Mouse (Mus musculus) thymus, adult 2 months (tissue): ENCODE results near the gene Cln6. TPM values are rescaled to one million over a fixed set of nuclear protein-coding genes. Genes with fewer than 3 reads are reported as not detected.
A peak's percentile ranks its signal among the peaks of the same experiment; 100 is the strongest.

Source experiments
- DNase-seq: peaks from one replicate; pipeline ENCODE4 v3.0.0; 2021
- H3K27ac ChIP-seq: fragments of 200-500 bp; 2 replicates; pipeline ENCODE4 v1.5.1; 2012; ENCODE audit warnings: low read length, control low read depth; ENCODE audit not compliant: control insufficient read depth, insufficient read depth
- H3K27me3 ChIP-seq: fragments of 200-500 bp; 2 replicates; pipeline ENCODE4 v1.6.1; 2012; ENCODE audit warnings: mild to moderate bottlenecking, low read length, moderate library complexity, mixed read lengths; ENCODE audit not compliant: control insufficient read depth, insufficient read depth
- H3K36me3 ChIP-seq: fragments of 200-500 bp; 2 replicates; pipeline ENCODE4 v1.6.1; 2012; ENCODE audit warnings: mild to moderate bottlenecking, low read length, moderate library complexity; ENCODE audit not compliant: control insufficient read depth, insufficient read depth
- H3K4me1 ChIP-seq: fragments of 200-500 bp; replicated peaks from 2 replicates; pipeline ENCODE4 v1.6.1; 2012; ENCODE audit warnings: low read length; ENCODE audit not compliant: control insufficient read depth, insufficient read depth
- H3K4me3 ChIP-seq: fragments of 200-500 bp; 2 replicates; pipeline ENCODE4 v1.5.1; 2012; ENCODE audit warnings: mild to moderate bottlenecking, low read length, control low read depth, moderate library complexity; ENCODE audit not compliant: control insufficient read depth, insufficient read depth
- CTCF ChIP-seq: fragments of 200-500 bp; IDR thresholded peaks from 2 replicates; pipeline ENCODE4 v1.5.1; 2012; ENCODE audit warnings: mild to moderate bottlenecking, control low read depth, low read length, moderate library complexity, borderline replicate concordance; ENCODE audit not compliant: control insufficient read depth, poor library complexity, insufficient read depth; ENCODE audit errors: extremely low read depth
- POLR2A ChIP-seq: fragments of 200-500 bp; IDR thresholded peaks from 2 replicates; pipeline ENCODE4 v1.6.1; 2012; ENCODE audit warnings: mild to moderate bottlenecking, low read length, control low read depth, moderate library complexity; ENCODE audit not compliant: control insufficient read depth, poor library complexity, insufficient read depth; ENCODE audit errors: extremely low read depth
- WGBS: fragments of 180-500 bp; shearing (Covaris S2); methylation state at CpG from one replicate; pipeline ENCODE4 v1.1.7; 2018; 5-methylcytosine and 5-hydroxymethylcytosine counted together
- polyA plus RNA-seq: library from polyadenylated mRNA; depleted of rRNA; stranded (reverse); fragments of >200 nt; gene quantifications from 2 replicates; pipeline ENCODE4 v1.2.3, GENCODE M21; 2012

The Cln6 gene
- polyA plus RNA-seq, 1 experiment: 83.6 TPM

DNA sequence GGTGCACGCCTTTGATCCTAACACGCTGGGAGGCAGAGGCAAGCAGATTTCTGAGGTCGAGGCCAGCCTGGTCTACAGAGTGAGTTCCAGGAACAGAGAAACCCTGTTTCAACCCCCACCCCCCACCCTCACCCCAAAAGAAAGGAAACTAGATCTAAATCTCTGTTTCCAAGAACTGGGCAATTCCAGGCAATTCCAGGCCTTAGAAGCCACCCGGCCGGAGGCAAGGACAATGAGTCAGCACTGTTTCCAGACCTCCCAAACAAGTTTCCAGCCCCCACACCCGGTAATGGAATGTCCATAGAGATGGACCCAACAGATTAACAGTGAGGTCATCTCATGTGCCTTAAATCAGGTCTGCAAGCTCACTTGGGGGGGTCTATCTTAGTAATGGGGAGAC is 8.7 kb upstream of the Cln6 start:
- WGBS: 83% methylated on average over 6 of the region's 6 CpGs
- H3K4me1 ChIP-seq: peaks cover 16% of the 10 kb centered on the region
- no peak overlapping the region for H3K4me3 ChIP-seq
- no peaks in the 10 kb centered on the region for H3K27me3 ChIP-seq
- TF ChIP-seq POLR2A (no peak), CTCF (no peak)
- no peak for DNase-seq
- H3K27ac ChIP-seq: no peak overlapping the region
- H3K36me3 ChIP-seq: no peaks in the 10 kb centered on the region

- no peak for DNase-seq
- Histone ChIP-seq H3K27ac (no peak overlapping the region), H3K36me3 (no peaks in the 10 kb centered on the region), H3K4me3 (no peak overlapping the region), H3K4me1 (peaks cover 20% of the 10 kb centered on the region), H3K27me3 (no peaks in the 10 kb centered on the region)
- 90% methylated on average over 5 of the region's 5 CpGs for WGBS
- TF ChIP-seq POLR2A: no peak
- no peak for TF ChIP-seq CTCF
These were observed 3.7 kb upstream of the Cln6 start for GRCm38 (mm10) chr9:62834906-62835305.

GRCm38 (mm10) chr9:62835705-62836446 is 2.7 kb upstream of the Cln6 start:
- Histone ChIP-seq H3K4me1 (peaks cover 20% of the 10 kb centered on the region), H3K27ac (no peak overlapping the region), H3K36me3 (no peaks in the 10 kb centered on the region), H3K4me3 (no peak overlapping the region), H3K27me3 (no peaks in the 10 kb centered on the region)
- 70% methylated on average over 4 of the region's 4 CpGs for WGBS
- TF ChIP-seq CTCF (no peak), POLR2A (no peak)
- DNase-seq: no peak

DNA sequence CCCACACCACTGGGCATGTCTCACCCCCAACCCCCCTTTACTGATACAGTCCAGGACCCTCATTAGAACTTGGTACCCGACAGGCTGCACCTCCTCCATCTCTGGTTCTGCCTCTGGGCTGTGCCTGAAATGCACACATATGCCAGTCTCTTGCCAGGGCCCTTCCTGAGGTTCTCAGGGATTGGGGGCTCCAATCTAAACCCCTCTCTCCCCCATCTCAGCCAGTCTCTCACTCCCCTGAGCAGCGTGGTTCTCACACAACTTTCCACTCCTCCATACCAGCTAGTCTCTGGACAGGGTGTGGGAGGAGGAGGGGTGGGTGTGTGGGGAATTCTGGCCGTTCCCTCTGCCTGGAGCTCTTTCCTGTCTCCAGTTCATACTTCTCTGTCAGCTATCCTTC is 974 bp upstream of the Cln6 start:
- H3K36me3 ChIP-seq: no peaks in the 10 kb centered on the region
- no peak overlapping the region for H3K27ac ChIP-seq
- no peak overlapping the region for H3K4me3 ChIP-seq
- no peaks in the 10 kb centered on the region for H3K27me3 ChIP-seq
- WGBS: 70% methylated on average over 3 of the region's 3 CpGs
- H3K4me1 ChIP-seq: peaks cover 20% of the 10 kb centered on the region
- no peak for DNase-seq
- TF ChIP-seq CTCF (no peak), POLR2A (no peak)

- H3K27ac ChIP-seq: no peak overlapping the region
These were observed 459 bp upstream of the Cln6 start for GRCm38 (mm10) chr9:62838146-62838505.

DNA sequence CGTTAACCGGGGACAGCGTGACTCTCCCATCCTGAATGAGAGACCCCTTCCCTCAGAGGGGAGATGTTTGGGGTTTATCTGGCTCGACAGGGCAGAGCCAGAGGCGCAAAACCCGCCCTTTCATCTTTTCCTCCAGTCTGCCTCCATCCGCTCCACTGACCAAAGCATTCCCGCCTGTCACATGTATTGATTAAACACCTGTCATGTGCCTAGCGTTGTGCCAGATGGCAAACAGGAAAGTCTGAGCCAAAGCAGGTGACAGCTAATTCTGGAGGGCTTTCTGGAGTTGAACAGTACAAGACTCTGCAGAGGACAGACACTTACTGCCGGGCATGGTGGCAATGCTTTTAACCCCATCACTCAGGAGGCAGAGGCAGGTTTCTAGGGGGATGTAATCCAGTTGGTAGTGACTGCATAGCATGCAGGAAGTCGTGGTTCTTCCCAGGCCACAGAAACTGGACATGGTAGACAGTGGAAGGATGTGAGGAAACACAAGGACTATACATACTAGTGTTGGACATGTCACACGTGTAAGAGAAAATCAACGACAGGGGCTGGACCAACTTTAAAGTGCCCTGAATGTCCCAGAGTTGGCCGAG is 686 bp downstream of the Cln6 start:
- DNase-seq: peak; percentile 31
- H3K4me3 ChIP-seq: peak overlapping the region; percentile 63
- peak overlapping the region; percentile 17; the same call in 1 of the 2 replicates for H3K27ac ChIP-seq
- TF ChIP-seq POLR2A (no peak), CTCF (0 out of 2 replicates have a peak, but pooled peaks have one; percentile 3)
- 20% methylated on average over 14 of the region's 14 CpGs for WGBS
- peaks cover 20% of the 10 kb centered on the region for H3K4me1 ChIP-seq
- no peaks in the 10 kb centered on the region for H3K27me3 ChIP-seq
- H3K36me3 ChIP-seq: no peaks in the 10 kb centered on the region

More at GRCm38 (mm10) chr9:62838146-62838505, 459 bp upstream of the Cln6 start:
- no peak for DNase-seq
- Histone ChIP-seq H3K4me1 (peaks cover 20% of the 10 kb centered on the region), H3K36me3 (no peaks in the 10 kb centered on the region), H3K4me3 (peak overlapping the region; percentile 63), H3K27me3 (no peaks in the 10 kb centered on the region)
- TF ChIP-seq CTCF (no peak), POLR2A (no peak)
- 6% methylated on average over 8 of the region's 8 CpGs for WGBS
